Mouse (Mus musculus): Measurements from ENCODE around the gene Cntfr. TPM values are rescaled to one million over a fixed set of nuclear protein-coding genes. Genes with fewer than 3 reads are reported as not detected.
"Not testable (repeated sequence)": the region's sequence is repeated elsewhere in the genome, so short reads cannot be mapped to it uniquely, and the experiment has no call there.

Cntfr gene
- total RNA-seq (2021), result 100 to 1,000 TPM; 120 to 127 TPM
- long read RNA-seq, experiment 1, transcript Cntfr-203 (10 exons, 1,995 nt), result major isoform, 7 of 10 reads
- long read RNA-seq, experiment 1, partial matches to known transcripts, result 0 of 10 reads
- long read RNA-seq, experiment 1, other reads (novel, unspliced or antisense), result 3 of 10 reads
- long read RNA-seq, experiment 2, partial matches to known transcripts, result 4 of 6 reads
- long read RNA-seq, experiment 2, other reads (novel, unspliced or antisense), result 0 of 6 reads

DNA sequence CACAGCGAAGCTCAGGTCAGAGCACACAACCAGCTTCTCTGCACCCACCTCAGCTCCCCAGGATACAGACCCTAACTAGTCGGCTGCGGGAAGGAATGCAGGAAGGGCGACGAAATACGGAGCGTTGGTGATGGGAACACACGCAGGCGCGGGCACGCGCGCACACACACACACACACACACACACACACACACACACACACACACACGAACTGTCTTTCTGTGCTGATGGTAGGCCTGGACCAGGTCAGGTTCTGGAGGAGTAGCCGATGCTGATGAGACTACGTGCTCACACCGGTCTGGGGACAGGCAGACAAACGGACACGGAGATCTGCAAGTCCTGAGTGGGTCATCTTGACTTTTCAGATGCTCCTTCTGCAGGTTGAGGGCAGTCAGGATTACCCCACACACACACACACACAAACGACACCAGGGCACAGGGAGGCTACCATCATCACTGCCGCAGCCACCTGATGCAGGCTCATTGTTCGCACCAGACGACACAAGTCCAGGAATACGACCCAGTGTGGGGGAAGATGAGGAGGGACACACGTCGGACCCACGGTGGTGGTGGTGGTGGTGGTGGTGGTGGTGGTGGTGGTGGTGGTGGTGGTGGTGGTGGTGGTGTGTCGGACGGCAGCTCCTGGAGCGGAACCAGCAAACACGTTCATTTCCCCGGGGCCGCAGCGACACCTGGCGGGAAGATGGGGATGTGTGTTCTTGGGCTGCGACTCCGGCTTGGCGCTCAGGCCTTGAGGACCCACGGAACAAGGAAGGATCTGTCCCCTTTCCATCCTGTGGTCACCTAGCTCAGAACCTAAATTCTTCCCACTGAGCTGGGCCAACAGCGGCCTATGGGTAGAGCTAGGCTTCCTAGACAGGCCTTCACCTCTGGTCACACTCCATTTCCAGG, at the start of gene Cntfr:
Gene Cntfr, minus strand, starts transcription at position 160 of the 912 bp plus-strand sequence.
- H3K4me3 ChIP-seq, result 0 out of 2 replicates have a peak within 1 kb of the TSS, but pooled peaks have one; percentile 36
- DNase-seq (ENCODE audit: extremely low spot score in 1 of 2, low spot score in 2 of 2), result peak; percentile 82 to 89
- H3K27ac ChIP-seq, result not testable (repeated sequence)
- peak; percentile 59 for TF ChIP-seq CTCF (IDR thresholded peaks at IDR 0.05)
- intact Hi-C loops (cut with DNase I), result loop anchor here (2.0 kb wide), 1 partner anchor 228 kb away; no protein-coding TSS in a partner anchor

GRCm38 (mm10) chr4:41745021-41745420, 48.1 kb upstream of the Cntfr start:
- no peak overlapping the region for H3K27ac ChIP-seq
- intact Hi-C loops (cut with DNase I), result no loop called here
- H3K4me3 ChIP-seq, result no peak overlapping the region
- no peak for TF ChIP-seq CTCF (IDR thresholded peaks at IDR 0.05)
- no peak for DNase-seq (ENCODE audit: extremely low spot score in 1 of 2, low spot score in 2 of 2)

- intact Hi-C loops (cut with DNase I), result no loop called here
- no peak overlapping the region for H3K27ac ChIP-seq
- TF ChIP-seq CTCF (IDR thresholded peaks at IDR 0.05), result no peak
Measured at GRCm38 (mm10) chr4:41744131-41744530, 47.2 kb upstream of the Cntfr start.

GRCm38 (mm10) chr4:41741158-41741560, 44.3 kb upstream of the Cntfr start:
- TF ChIP-seq CTCF (IDR thresholded peaks at IDR 0.05), result no peak; the same call in 1 of the 2 replicates
- peak overlapping the region; percentile 68 for H3K4me3 ChIP-seq
- peak; percentile 91 to 93 for DNase-seq (ENCODE audit: extremely low spot score in 1 of 2, low spot score in 2 of 2)
- intact Hi-C loops (cut with DNase I), result loop anchor here (2.0 kb wide), 1 partner anchor 14 kb away; the partner anchor contains the start of gene Galt
- H3K27ac ChIP-seq, result peak overlapping the region; percentile 92

More at GRCm38 (mm10) chr4:41744131-41744530, 47.2 kb upstream of the Cntfr start:
- H3K4me3 ChIP-seq, result no peak overlapping the region
- no peak for DNase-seq (ENCODE audit: extremely low spot score in 1 of 2, low spot score in 2 of 2)

- no peak; the same call in 1 of the 2 replicates for TF ChIP-seq CTCF (IDR thresholded peaks at IDR 0.05)
- intact Hi-C loops (cut with DNase I), result loop anchor here (2.0 kb wide), 1 partner anchor 14 kb away; the partner anchor contains the start of gene Galt
- peak overlapping the region; percentile 92 for H3K27ac ChIP-seq
- peak overlapping the region; percentile 68 for H3K4me3 ChIP-seq
- DNase-seq (ENCODE audit: extremely low spot score in 1 of 2, low spot score in 2 of 2), result peak; percentile 70 to 77
Measured at GRCm38 (mm10) chr4:41740380-41741157, 43.7 kb upstream of the Cntfr start.

DNA sequence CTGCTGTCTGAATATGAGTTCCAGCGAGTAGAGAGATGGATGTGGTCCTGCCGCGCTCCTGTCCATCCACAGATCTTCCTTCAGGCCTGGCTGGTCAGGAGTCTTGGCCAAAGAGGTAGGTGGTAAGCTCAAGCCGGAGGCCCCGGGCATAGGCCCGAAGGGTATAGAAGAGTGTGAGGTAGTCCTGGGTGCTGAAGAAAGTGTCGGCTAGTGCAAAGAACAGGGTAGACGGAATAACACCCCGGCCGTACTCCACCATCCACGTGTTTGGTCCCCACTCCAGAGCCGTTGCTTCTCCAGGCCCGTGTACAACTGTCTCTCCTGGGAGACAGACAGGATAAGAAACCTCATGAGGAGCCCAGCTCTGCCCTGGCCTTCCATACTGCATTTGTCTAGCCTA, 42.4 kb upstream of the Cntfr start:
- Histone ChIP-seq H3K27ac (no peak overlapping the region; the same call in 1 of the 2 replicates), H3K4me3 (peak overlapping the region; percentile 33)
- intact Hi-C loops (cut with DNase I), result no loop called here
- no peak for TF ChIP-seq CTCF (IDR thresholded peaks at IDR 0.05)
- DNase-seq (ENCODE audit: extremely low spot score in 1 of 2, low spot score in 2 of 2), result no peak

GRCm38 (mm10) chr4:41738256-41738603, 41.3 kb upstream of the Cntfr start:
- TF ChIP-seq CTCF (IDR thresholded peaks at IDR 0.05), result no peak
- DNase-seq (ENCODE audit: extremely low spot score in 1 of 2, low spot score in 2 of 2), result no peak
- Histone ChIP-seq H3K27ac (peak overlapping the region; percentile 36; the same call in 1 of the 2 replicates), H3K4me3 (no peak overlapping the region)
- intact Hi-C loops (cut with DNase I), result no loop called here

DNA sequence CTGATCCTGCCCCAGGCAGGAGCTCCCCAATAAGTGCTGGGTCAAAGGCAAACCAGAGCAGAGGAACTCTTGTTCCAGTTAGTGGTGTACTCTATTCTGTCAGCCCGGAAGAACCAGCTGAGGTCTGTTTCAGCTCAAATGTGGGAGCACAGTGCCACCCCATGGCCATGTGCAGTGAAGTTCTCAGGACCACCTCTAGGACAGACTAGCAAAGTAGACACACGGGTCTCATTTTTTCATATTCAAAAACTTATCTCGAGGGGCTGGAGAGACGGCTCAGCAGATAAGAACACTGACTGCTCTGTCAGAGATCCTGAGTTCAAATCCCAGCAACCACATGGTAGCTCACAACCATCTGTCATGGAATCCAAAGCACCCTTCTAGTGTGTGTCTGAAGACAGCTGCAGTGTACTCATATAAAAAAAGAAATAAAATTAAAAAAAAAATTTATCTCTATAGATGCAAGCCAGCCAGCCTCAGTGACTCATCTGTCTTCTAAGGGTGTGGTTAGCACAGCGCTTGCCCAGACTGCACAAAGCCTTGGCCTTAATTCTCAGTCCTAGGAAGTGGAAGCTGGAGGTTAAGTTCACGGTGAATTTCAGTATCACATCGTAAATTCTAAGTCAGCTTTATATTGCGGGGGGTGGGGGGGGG, 40.8 kb upstream of the Cntfr start:
- peak; percentile 69 to 70 for DNase-seq (ENCODE audit: extremely low spot score in 1 of 2, low spot score in 2 of 2)
- peak; percentile 88 for TF ChIP-seq CTCF (IDR thresholded peaks at IDR 0.05)
- no peak overlapping the region for H3K4me3 ChIP-seq
- H3K27ac ChIP-seq, result peak overlapping the region; percentile 44
- intact Hi-C loops (cut with DNase I), result loop anchor here (1.0 kb wide), 2 partner anchors 14 to 23 kb away; partner anchors contain the start of gene Dctn3

DNA sequence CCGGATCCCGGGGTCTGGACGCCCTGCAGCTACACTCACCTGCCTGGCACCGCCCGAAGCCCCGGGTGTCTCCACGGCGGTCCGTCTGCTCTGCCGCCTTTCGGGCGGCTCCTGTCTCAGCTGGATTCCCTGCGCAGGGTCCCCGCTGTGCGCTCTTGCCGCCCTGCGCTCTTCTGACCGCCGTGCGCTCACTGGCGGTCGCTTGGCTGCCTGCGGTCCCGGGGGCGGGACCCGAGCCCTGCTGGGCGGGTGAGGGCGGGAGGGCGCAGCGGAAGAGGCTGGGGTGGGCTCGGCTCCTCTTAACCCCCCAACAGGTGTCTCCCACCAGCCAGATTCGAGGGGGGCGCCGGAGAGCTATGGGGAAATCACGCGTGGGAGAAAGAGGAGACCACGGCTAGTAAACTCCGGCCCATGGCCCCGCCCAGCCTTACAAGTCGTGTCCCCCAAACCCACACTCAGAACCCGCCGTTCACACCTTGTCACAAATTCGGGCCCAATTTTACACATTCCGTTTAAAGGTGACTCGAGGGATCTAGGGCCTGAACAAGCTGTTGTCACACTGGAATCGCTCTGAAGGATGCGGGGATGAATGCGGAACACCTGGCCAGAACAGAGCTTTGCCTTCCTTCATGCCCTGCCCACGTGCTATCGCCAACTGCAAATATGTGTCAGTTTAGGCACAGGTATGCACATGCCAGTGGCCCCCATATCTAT, 34.3 kb upstream of the Cntfr start, which contains the start of gene Arid3c:
Gene Arid3c, minus strand, starts transcription at position 91 of the 714 bp plus-strand sequence.
- TF ChIP-seq CTCF (IDR thresholded peaks at IDR 0.05), result no peak
- Histone ChIP-seq H3K4me3 (peak within 1 kb of the TSS; percentile 35), H3K27ac (no peak within 1 kb of the TSS)
- no peak for DNase-seq (ENCODE audit: extremely low spot score in 1 of 2, low spot score in 2 of 2)
- intact Hi-C loops (cut with DNase I), result no loop called here
